Mouse (Mus musculus): ENCODE measurements at regions not wholly inside any gene's neighbourhood (a gene's known extent, or its start where the extent isn't known, plus 50 kb on each side); places are given as distances from the start of the nearest gene placed in this dataset.
A peak's percentile ranks its signal among the peaks of the same experiment; 100 is the strongest.

DNA sequence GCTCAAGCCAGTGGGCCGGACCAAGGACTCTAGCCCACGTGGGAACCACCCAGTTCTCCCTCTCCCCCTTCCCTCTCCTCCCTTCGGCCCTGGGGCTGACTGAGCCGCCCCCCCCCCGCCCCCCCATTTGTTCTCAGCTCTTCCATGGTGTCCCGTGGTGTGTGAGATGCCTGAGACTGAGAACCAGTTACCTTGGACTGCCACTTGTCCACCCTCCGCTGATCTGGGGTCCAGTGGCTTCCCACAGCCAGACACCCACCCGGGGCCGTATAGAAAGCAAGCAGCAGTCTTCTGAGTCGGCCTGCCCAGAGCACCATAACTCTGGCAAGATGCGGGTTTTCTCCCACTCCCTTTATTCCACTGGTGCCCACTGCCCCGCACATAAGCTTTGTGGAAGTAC is 316.2 kb upstream of the A1bg start:
- ATAC-seq (replicated peaks; ENCODE audit: low FRiP score, low TSS enrichment, poor library complexity, severe bottlenecking): no peak

DNA sequence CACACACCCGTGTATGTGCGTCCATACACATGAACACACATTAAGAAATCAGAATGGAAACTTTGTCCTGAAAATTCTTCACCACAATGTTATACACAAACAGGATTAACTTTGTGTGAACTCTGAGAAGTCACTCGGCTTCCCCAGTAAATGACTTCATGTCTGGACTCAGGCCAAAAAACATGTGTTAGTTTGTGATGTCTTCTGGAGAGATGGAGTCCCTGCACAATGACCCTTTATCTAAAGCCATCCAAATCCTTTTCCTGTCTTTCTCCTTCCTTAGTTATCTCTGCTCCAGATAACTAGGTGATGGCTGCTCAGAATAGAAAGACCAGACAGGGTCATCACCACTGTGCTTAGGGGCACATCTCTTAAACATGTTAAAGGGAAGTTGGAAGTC is 306.8 kb upstream of the A1bg start:
- no peak for ATAC-seq (replicated peaks; ENCODE audit: low FRiP score, low TSS enrichment, poor library complexity, severe bottlenecking)

DNA sequence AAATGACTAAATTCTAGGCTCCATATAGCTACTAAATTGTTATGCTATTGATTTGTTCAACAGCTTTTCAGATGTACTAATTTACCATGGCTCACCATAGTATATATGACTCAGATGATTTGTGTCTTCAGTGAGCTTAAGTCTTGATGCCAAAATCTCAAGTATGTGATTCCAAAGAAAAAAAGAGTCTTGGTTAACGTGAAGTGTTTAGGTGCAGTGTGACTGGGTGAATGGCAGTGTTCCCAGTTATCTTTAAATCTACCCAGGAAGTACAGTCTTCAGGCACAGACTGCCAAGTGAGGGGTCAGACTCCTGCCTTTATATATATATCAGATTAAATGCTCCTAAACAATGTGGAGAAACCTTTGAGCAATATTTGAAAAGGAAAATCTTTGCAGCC is 300.1 kb upstream of the A1bg start:
- ATAC-seq (replicated peaks; ENCODE audit: low FRiP score, low TSS enrichment, poor library complexity, severe bottlenecking): no peak

DNA sequence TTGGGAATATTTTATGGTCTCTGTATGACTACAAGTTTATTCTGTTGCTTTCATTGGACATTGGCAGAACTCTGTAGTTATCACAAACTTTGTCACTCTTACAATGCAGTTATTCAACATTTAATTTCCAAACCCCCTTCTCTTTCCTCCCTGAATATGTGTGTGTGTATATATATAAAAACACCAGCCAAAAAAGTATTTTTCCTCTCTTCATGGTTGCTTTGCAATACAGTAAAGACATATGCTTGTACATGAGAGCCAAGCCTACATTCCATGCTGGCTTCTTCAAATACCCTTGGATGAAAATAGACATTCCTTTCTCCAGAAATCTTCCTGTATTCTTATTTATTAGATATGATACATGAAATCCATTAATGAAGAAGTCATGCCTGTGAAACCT is 287.3 kb upstream of the A1bg start:
- no peak for ATAC-seq (replicated peaks; ENCODE audit: low FRiP score, low TSS enrichment, poor library complexity, severe bottlenecking)

DNA sequence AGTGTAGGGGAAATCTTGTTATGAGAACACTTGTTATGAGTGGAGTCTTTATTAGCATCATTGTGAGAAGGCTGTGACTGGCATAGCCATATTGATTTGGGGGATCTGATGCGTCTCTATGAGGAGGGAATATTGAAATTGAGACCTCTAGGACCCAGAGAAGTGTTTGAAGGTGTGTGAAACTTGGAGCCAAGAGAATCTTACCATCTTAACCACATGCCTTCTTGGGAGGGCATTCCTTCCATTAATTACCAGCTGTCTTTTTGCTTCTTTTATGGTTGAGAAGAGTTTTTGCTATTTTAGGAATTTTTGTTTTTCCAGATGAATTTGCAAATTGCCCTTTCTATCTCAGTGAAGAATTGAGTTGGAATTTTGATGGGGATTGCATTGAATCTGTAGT is 267.2 kb upstream of the A1bg start:
- ATAC-seq (replicated peaks; ENCODE audit: low FRiP score, low TSS enrichment, poor library complexity, severe bottlenecking): no peak

DNA sequence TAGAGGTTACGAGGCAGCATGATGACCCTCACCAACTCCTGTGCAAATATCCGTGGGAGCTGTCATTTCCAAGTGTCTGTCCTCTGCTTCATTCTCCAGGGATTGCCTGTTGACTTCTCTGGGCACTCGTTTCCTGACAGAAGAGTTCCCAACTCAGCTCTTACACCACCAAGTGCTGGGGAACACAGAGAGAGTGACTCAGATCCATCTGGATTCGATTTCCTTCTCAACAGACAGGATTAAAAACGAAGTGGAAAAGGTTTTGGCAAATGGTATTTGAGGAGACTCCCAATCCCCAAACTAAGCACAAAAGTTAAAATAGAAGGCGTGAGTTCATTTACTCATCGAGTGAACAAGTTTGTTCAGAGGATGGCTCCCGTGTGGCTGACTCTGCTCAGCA is 266.7 kb upstream of the A1bg start:
- ATAC-seq (replicated peaks; ENCODE audit: low FRiP score, low TSS enrichment, poor library complexity, severe bottlenecking): no peak

DNA sequence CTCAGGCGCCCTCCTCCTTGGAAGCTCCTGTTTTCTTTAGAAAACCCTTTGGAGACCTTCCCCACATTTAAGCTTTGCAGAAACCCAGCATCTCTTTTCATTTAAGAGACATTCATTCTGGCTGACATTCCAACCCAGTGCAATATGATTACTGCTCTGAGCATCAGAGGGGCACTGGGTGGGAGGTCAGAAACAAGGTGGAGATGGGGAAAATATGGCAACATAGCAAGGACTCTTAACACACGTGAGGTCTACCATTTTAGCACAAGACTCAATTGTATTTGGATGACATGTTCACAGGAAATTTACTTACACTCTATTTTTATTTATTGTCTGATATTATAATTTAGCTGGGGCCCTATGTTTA is 261.8 kb upstream of the A1bg start:
- no peak for ATAC-seq (replicated peaks; ENCODE audit: low FRiP score, low TSS enrichment, poor library complexity, severe bottlenecking)

DNA sequence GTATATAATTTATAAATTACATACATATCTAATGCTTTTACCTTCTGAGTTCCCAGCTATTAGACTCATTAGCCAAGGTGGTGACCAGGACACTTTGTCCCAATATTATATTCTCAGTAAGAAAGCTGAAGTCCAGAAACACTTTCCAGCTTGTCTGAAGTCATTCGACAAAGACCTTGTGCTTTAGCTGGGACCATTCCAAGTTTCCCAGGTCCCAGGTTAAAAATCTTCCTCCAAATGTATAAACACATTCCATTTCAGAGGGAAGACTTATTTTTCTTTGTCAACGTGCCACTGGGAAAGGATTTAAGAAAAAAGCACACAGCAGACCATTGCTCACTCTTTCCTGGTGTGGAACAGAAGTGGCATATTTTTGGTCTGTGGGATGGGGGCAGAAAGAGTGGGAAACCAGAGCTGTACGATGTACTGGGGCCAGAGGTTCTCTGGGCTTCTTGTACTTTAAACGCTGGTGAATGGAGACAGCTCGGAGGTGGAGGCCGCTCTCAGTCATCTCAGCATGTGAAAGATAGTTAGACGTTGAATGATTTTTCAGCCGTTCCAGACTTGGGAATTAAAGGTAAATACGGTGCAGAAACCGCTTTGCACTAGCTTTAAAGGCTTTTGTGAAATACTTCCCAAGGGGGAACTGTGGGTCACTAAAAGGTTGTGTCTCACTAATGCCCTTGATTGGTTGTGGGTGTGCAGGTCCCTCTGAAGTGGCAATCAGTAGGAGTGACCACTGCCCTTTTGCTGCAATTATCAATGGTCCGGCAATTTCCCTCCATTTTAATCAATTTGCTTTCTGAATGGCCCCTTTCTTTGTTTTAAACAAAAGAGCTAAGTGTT is 261.2 kb upstream of the A1bg start:
- no peak for ATAC-seq (replicated peaks; ENCODE audit: low FRiP score, low TSS enrichment, poor library complexity, severe bottlenecking)

DNA sequence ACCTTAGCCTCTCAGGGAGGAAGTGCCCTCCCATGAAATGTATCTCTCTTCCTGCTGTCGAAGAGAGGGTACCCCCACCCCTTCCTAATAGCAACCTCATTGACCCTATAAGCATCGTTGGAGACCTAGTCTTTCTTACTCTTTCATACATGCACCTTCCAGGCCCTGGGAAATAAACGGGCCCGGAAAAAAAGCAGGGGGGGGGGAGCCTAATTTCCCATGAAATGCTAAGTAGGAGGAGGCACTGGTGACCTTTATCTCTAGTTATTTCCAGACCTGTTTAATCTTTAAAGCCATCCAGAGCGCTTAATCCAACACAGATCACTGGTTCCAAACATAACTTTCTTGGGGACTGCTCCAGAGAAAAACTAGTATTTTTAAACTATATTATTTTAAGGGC is 260.5 kb upstream of the A1bg start:
- ATAC-seq (replicated peaks; ENCODE audit: low FRiP score, low TSS enrichment, poor library complexity, severe bottlenecking): no peak

DNA sequence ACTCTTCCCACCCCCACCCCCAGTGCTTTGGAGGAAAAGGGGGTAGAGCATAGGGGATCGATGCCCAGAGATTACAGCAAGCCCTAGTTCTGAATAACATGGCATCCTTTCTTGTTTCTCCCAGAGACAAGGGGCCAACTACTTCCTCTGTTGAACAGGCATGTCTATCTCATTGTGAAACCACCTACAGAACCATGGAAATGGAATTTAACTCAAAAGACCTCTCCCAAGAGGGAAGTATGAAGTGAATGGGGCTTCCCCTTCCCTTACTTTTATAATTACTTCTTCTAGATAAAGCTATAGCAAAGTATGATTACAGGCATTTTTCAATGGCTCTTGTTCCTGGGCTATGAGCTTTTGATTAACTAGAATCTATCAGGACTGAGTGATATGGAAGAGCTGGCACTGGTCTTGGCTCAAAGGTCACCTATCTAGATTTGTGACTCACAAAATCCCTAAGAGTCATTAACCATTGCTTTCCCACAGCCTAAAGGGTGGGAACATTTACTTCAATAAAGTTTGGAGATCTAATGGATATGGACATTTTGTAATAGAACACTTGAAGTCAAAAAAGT is 246.1 kb upstream of the A1bg start:
- no peak for ATAC-seq (replicated peaks; ENCODE audit: low FRiP score, low TSS enrichment, poor library complexity, severe bottlenecking)

DNA sequence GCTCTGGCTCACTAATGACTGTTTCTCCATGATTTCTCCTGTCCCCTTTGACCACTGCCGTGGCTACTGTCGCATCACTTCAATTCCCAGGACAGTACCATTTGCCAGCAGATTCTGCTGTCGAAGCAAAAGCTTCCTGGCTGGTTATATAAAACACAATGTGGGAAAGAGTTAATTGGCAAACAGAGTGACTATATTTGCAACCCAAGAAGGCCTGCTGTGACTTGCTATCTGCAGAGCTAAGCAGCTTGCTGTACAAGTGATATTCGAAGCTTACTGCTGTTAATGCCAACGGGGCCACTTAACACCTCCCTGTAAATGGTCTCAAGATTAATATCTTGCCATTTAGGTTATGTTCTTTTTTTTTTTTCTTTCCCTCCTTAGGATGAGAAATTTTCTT is 242.2 kb upstream of the A1bg start:
- ATAC-seq (replicated peaks; ENCODE audit: low FRiP score, low TSS enrichment, poor library complexity, severe bottlenecking): no peak

DNA sequence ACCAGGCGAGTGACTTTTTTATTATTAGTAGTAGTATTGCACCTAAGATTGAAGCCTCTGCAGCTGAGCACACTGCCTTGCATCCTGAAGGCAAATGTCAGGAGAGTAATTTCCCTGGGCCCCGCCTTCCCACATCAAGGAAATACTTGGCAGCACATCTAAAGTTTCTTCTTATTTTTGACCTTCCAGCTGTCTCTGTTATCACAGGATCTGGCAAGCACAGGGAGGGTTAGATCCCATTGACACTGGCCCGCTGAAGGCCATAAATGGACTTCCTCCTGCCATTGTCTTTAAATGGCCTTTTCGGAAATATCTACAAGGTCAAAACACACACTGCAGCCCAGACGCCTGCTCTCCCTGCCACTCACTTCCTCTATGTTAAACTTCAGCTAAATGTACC is 238.6 kb upstream of the A1bg start:
- no peak for ATAC-seq (replicated peaks; ENCODE audit: low FRiP score, low TSS enrichment, poor library complexity, severe bottlenecking)

DNA sequence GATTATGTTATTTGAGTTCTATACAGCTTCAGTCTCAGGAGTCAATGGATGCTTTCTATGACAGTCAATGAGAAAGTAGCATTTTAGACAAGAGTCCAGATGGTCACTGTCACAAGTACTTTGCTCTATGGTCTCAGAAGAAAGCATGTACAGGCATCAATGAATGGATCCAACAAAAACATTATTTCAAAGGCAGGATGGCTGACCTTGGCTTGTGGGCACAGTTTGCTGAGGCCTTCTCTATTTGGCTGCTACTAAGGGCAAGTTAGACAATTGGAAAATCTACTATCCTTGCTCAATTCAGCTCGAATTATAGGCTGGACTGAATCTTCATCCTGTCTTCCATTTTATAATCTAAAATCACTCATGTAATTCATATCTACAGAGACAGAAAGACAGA is 237.9 kb upstream of the A1bg start:
- ATAC-seq (replicated peaks; ENCODE audit: low FRiP score, low TSS enrichment, poor library complexity, severe bottlenecking): no peak

DNA sequence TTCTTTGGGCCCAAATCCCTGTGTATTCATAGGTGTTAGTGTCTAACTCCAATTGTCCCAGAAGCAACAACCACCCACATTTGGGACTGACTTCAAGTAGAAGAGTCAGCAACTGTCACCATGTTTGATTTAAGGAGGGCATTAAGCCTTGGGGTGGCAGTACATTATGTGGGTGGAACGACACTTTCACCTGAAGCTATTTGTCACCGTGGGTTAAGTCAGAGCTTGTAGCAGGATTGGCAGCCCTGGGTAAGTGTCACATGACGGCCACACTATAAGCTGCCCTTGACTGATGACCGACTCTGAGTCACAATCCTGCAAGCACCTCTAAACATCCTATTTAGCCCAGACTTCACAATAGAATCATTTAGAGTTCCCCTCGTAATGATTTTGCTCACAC is 236.7 kb upstream of the A1bg start:
- ATAC-seq (replicated peaks; ENCODE audit: low FRiP score, low TSS enrichment, poor library complexity, severe bottlenecking): no peak

DNA sequence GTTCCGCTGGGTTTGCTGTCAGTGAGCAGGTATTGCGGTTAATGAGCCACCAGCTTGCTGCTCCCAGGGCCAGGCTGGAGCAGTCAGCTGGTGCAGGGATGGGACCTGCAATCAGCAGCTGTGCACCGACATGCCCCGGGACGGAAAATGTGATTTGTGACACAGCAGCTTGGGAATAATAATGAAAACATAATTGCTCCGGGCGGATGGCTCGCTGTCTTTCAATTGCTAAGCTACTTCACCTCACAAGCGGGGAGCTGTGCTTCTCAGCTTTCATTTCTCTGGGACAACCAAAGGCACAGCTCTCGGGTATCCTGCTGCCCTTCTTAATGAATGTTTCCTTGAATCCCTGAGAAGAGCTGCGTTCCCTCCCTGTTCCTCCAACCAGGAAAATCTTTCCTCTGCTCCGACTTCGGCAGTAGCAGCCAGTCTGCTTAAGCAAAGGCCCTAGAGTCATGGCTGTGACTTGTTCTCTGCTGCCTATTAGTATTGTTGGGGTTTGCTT is 235.3 kb upstream of the A1bg start:
- no peak for ATAC-seq (replicated peaks; ENCODE audit: low FRiP score, low TSS enrichment, poor library complexity, severe bottlenecking)

DNA sequence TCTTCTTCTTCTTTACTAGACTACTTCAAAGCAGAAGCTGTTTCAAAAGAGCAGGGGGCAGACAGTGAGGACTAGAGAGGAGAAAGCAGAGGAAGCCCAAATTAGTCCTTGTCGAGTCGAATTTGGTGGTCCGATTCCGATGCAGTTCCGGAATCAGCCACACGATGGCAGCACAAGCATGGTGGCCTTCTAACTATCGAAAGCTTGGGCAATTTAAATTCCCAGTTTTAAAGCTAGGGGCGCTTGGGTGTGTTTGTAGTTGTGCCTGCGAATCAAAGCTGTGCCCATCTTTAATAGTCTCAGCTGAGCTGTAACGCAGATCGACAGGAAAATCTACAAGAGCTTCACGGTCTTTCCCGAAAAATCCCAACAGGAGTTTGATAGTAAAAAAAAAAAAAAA is 234.7 kb upstream of the A1bg start:
- ATAC-seq (replicated peaks; ENCODE audit: low FRiP score, low TSS enrichment, poor library complexity, severe bottlenecking): peak; percentile 79

DNA sequence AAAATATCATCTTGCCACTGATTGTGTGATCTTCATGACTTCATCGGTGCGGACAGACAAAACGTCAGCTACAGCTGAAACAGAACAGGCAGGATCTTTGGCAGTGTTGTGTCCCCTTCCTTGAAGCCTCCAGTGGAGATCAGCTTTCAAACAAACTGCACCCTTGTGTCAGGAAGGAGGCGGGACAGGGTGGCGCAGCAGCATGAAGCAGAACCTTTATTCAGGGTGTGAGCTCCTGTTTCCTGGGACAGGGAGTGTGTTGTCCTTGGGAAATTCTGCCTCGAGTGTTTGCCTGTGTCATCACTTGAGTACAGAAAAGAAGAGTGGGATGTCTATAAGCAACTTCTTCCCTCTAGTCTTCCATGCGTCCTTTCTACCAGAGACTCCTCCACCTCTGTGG is 232.7 kb upstream of the A1bg start:
- no peak for ATAC-seq (replicated peaks; ENCODE audit: low FRiP score, low TSS enrichment, poor library complexity, severe bottlenecking)

DNA sequence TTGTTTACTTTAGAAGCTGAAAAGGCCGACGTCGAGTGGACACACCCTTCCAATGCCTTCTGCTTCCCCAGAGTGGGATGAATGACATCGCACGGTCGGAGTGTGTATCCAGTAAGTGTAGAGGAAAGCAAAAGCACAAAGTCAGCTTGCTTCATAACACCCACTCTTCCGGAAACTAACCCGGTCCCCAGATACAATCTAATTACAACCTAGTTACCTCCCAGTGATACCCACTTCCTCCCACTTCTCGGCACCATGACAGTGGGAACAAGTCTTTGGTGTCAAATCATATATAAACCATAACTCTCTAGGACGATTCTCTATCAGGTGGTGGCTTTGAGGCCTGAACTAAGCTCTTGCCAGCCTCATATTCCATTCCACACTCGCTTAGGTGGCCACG is 231.4 kb upstream of the A1bg start:
- ATAC-seq (replicated peaks; ENCODE audit: low FRiP score, low TSS enrichment, poor library complexity, severe bottlenecking): no peak

DNA sequence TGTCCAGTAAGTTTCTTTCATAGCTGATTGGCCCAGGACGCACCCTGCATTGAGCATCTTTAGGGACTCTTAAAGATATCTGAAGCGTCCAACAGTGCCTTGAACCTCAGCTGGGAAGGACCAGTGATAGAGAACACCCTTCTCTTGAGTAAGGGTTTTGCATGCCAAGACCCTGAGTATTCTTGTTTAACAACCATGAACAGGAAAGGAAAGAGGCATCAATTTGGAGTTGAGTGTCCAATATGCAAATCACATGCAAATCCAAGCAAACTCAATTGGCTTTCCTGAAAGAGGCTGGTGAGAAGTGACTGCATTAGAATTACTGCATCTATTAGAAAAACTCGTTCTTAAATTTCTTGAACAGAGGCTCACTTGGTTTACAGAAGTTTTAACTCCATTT is 220.0 kb upstream of the A1bg start:
- no peak for ATAC-seq (replicated peaks; ENCODE audit: low FRiP score, low TSS enrichment, poor library complexity, severe bottlenecking)

DNA sequence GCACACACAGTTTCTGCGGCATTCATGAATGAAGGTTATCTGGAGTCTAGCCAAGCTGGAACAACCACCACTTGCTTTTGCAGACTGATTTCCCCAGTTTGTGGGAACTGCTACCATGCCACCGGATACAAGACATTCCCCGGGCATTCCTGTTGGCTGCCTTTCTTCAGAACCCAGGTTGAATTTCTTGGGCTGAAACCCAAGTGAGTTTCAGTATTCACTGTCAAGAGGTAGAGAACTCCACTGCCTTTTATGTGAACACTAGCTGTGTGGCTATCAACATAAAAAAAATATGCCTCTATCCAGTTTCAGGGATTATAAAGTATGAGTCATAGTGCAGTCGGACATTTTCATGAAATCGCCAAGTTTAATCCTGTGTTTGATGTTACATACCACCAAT is 216.3 kb upstream of the A1bg start:
- no peak for ATAC-seq (replicated peaks; ENCODE audit: low FRiP score, low TSS enrichment, poor library complexity, severe bottlenecking)

DNA sequence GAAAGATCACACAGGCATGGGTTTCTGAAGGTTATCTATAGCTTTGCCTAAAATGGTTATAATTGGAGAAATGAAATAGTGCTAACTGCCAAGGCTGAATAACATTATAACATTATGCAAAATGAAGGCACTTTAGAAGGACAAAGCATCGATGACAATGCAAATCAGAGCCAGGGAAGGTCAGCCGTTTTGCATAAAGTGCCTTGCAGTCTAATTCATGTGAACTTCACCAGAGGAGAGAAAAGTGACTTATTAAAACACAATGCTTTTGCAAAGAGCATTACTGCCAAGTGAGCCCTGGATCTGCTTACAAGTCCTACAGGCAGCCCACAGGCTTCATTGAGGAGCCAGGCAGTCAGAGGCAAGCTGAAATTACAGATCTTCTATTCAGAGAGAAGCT is 214.0 kb upstream of the A1bg start:
- no peak for ATAC-seq (replicated peaks; ENCODE audit: low FRiP score, low TSS enrichment, poor library complexity, severe bottlenecking)
